Mouse (Mus musculus) spleen, adult 2 months (tissue): Measurements from ENCODE around the gene Gng13. TPM values are rescaled to one million over a fixed set of nuclear protein-coding genes. Genes with fewer than 3 reads are reported as not detected.

Experiments
- DNase-seq, 2 experiments: peaks; one replicate each; pipeline versions ENCODE4 v3.0.0 to v3.0.0-alpha.2; 2012 to 2021; ENCODE audit warnings: low spot score in 2 of 2, low read depth in 1 of 2
- H3K27ac ChIP-seq: fragments of 200-500 bp; 2 replicates; pipeline ENCODE4 v1.5.1; 2012; ENCODE audit warnings: low read length, inconsistent platforms; ENCODE audit not compliant: insufficient read depth
- H3K27me3 ChIP-seq: fragments of 200-500 bp; 2 replicates; pipeline ENCODE4 v1.6.1; 2012; ENCODE audit warnings: mild to moderate bottlenecking, moderate library complexity, low read length, inconsistent platforms; ENCODE audit not compliant: control insufficient read depth, insufficient read depth
- H3K36me3 ChIP-seq: fragments of 200-500 bp; 2 replicates; pipeline ENCODE4 v1.6.1; 2012; ENCODE audit warnings: mild to moderate bottlenecking, low read length, inconsistent platforms; ENCODE audit not compliant: control insufficient read depth, insufficient read depth
- H3K4me1 ChIP-seq: fragments of 200-500 bp; 2 replicates; pipeline ENCODE4 v1.6.1; 2011; ENCODE audit warnings: inconsistent platforms; ENCODE audit not compliant: control insufficient read depth, insufficient read depth, insufficient read length
- H3K4me3 ChIP-seq: fragments of 200-500 bp; 2 replicates; pipeline ENCODE4 v1.5.1; 2011; ENCODE audit warnings: mild to moderate bottlenecking, inconsistent platforms; ENCODE audit not compliant: insufficient read depth, insufficient read length; ENCODE audit errors: extremely low read depth
- CTCF ChIP-seq: fragments of 200-500 bp; IDR thresholded peaks from 2 replicates; pipeline ENCODE4 v1.5.1; 2011; ENCODE audit warnings: mild to moderate bottlenecking, inconsistent platforms; ENCODE audit not compliant: insufficient read depth, insufficient read length, insufficient replicate concordance; ENCODE audit errors: extremely low read depth
- POLR2A ChIP-seq: fragments of 200-500 bp; IDR thresholded peaks from 2 replicates; pipeline ENCODE4 v1.6.1; 2011; ENCODE audit warnings: low read depth, low read length, inconsistent platforms
- WGBS: fragments of 180-500 bp; shearing (Covaris S2); methylation state at CpG from one replicate; pipeline ENCODE4 v1.1.7; 2018; 5-methylcytosine and 5-hydroxymethylcytosine counted together
- polyA plus RNA-seq: library from polyadenylated mRNA; depleted of rRNA; stranded (reverse); fragments of >200 nt; gene quantifications from 2 replicates; pipeline ENCODE4 v1.2.3, GENCODE M21; 2012

Gene Gng13
- polyA plus RNA-seq, 1 experiment: 0.16 TPM

GRCm38 (mm10) chr17:25688922-25689321, 28.0 kb upstream of the Gng13 start:
- H3K4me1 ChIP-seq: no peaks in the 10 kb centered on the region
- H3K36me3 ChIP-seq: no peaks in the 10 kb centered on the region
- H3K27me3 ChIP-seq: no peaks in the 10 kb centered on the region
- no peak overlapping the region for H3K27ac ChIP-seq
- no peak overlapping the region for H3K4me3 ChIP-seq
- 78% methylated on average over 4 of the region's 4 CpGs for WGBS
- no peak for DNase-seq
- TF ChIP-seq POLR2A: no peak

GRCm38 (mm10) chr17:25696263-25696662, 20.7 kb upstream of the Gng13 start:
- no peak for TF ChIP-seq CTCF
- no peak for TF ChIP-seq POLR2A
- Histone ChIP-seq H3K27ac (no peak overlapping the region), H3K36me3 (no peaks in the 10 kb centered on the region), H3K4me1 (no peaks in the 10 kb centered on the region), H3K27me3 (no peaks in the 10 kb centered on the region), H3K4me3 (no peak overlapping the region)
- WGBS: 20% methylated on average over 1 of the region's 1 CpGs
- DNase-seq: no peak

GRCm38 (mm10) chr17:25698446-25698845, 18.5 kb upstream of the Gng13 start:
- no peaks in the 10 kb centered on the region for H3K36me3 ChIP-seq
- no peak overlapping the region for H3K4me3 ChIP-seq
- 18% methylated on average over 7 of the region's 7 CpGs for WGBS
- H3K27me3 ChIP-seq: no peaks in the 10 kb centered on the region
- TF ChIP-seq CTCF: peak; percentile 71; the same call in 1 of the 2 replicates
- no peak for TF ChIP-seq POLR2A
- no peak overlapping the region for H3K27ac ChIP-seq
- H3K4me1 ChIP-seq: no peaks in the 10 kb centered on the region
- peak; percentile 35 to 63 for DNase-seq

GRCm38 (mm10) chr17:25700863-25701496, 16.0 kb upstream of the Gng13 start:
- no peaks in the 10 kb centered on the region for H3K4me1 ChIP-seq
- no peak overlapping the region for H3K4me3 ChIP-seq
- no peak overlapping the region for H3K27ac ChIP-seq
- no peak for DNase-seq
- no peaks in the 10 kb centered on the region for H3K36me3 ChIP-seq
- 60% methylated on average over 9 of the region's 9 CpGs for WGBS
- TF ChIP-seq POLR2A: no peak
- TF ChIP-seq CTCF: no peak
- no peaks in the 10 kb centered on the region for H3K27me3 ChIP-seq

GRCm38 (mm10) chr17:25709994-25710393, 7.0 kb upstream of the Gng13 start:
- WGBS: 83% methylated on average over 2 of the region's 2 CpGs
- H3K27me3 ChIP-seq: no peaks in the 10 kb centered on the region

GRCm38 (mm10) chr17:25711136-25711535, 5.8 kb upstream of the Gng13 start:
- 68% methylated on average over 4 of the region's 4 CpGs for WGBS
- Histone ChIP-seq H3K4me1 (no peaks in the 10 kb centered on the region), H3K4me3 (no peak overlapping the region), H3K27me3 (no peaks in the 10 kb centered on the region), H3K27ac (no peak overlapping the region), H3K36me3 (no peaks in the 10 kb centered on the region)
- TF ChIP-seq POLR2A: no peak
- no peak for TF ChIP-seq CTCF
- DNase-seq: no peak

More at GRCm38 (mm10) chr17:25709994-25710393, 7.0 kb upstream of the Gng13 start:
- Histone ChIP-seq H3K4me3 (no peak overlapping the region), H3K4me1 (no peaks in the 10 kb centered on the region), H3K36me3 (no peaks in the 10 kb centered on the region), H3K27ac (no peak overlapping the region)
- DNase-seq: no peak
- TF ChIP-seq CTCF (no peak), POLR2A (no peak)

GRCm38 (mm10) chr17:25715627-25716026, 1.3 kb upstream of the Gng13 start:
- Histone ChIP-seq H3K4me3 (no peak overlapping the region), H3K27me3 (peaks cover 8% of the 10 kb centered on the region), H3K36me3 (no peaks in the 10 kb centered on the region), H3K4me1 (no peaks in the 10 kb centered on the region), H3K27ac (no peak overlapping the region)
- DNase-seq: no peak
- 59% methylated on average over 3 of the region's 3 CpGs for WGBS
- no peak for TF ChIP-seq CTCF
- no peak for TF ChIP-seq POLR2A
